Mouse (Mus musculus) layer of hippocampus, postnatal 36 days (tissue): ENCODE results near the gene Hadha. TPM values are rescaled to one million over a fixed set of nuclear protein-coding genes. Genes with fewer than 3 reads are reported as not detected.

Experiments
- DNase-seq, 2 experiments: peaks; one replicate each; pipeline ENCODE4 v3.0.0; 2022
- total RNA-seq, 2 experiments: library from RNA; stranded (reverse); gene quantifications; 2 replicates each; pipeline ENCODE4 v1.2.3; 2021

Hadha gene
- total RNA-seq, 2 experiments from 2014 or later = 72.2 to 74.2 TPM

DNA sequence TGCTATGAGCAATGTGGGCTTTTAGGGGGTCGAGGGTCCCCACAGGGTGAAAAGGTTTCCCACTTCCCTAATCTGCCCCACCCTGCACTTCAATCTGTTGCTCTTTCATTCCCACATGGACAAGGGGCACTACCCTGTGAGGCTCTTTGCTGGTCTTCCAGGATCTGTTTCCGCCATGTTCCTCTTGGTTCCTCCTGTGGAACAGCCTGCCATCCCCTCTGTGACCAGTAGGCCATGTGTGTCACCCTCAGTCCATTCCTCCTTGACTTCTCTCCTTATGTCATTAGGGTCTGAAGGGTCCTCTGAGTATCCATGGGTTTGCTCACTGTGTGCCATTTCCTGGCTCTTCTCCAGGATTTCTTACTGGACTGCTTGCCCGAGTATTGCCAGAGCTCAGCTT, 43.2 kb downstream of the Hadha start:
- no peak for DNase-seq

DNA sequence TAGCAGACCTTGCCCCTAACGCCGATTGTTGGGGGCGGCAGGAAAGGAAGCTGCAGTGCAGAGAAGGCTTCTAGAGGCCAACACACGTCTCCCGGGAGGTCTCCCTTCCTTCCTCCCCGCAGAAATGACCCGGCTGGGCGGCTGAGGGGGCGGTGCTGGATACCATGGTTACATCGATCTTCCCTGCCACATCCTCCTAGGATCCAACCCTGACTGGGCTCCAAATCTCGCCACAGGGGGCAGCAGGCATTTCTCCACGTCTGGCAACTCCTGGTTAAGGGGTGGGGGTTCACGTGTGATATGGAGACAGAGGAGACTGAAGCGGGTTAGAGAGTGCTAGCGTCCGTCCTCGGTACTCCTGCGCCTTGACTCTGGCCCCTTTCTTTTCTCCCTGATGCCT, 43.8 kb downstream of the Hadha start:
- peak in 1 of 2 experiments; percentile 29 for DNase-seq

DNA sequence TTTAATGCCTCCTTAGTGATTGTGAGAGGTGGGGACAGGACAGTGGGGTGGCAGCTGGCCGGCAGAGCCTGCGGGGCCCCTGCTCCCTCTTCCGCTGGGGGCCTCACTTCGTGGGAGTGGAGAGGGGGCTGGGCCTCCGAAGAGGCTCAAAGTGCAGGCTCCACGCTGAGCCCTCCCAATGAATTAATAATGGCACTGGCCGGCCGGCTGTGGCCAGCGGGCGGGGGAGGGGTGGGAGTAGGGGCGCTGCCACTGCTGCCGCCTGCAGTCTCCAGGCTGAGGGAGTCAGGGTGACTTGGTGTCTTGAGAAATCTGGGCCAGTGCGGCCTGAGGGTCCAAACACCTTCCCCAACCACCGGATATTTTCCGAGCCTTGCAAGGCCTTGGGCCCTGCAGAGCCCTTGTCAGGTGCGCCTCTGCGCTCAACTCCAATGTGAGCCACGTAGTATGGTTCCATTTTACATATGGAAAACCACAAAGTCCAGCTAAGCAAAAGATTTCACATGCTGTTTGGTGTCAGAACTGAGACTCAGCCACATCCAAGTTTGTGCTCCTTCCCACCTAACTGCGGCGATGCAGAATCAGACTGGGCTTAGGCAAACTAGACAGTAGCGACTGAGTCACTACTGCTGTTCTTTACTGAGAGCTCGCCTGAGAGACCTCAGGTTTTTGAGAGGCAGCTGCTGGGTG, 44.4 kb downstream of the Hadha start:
- DNase-seq = no peak

DNA sequence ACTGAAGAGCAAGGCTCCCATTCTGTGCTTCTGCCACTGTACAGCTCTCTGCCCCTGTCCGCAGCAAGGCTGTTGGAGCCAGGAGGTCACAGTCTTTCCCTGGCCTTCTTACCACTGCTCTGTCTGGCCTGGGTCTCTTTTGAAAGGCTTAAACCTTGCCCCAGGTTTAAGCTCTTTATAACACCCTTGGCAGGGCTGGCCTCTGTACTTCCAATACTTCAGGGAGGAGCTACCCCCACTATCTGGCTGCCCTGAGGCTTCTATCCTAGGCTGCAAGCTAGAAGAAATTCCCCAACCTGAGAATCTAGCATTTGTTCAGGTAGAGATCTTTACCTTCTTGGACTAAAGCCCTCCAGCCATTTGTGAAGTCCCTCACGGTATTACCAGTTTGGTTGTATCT, 45.1 kb downstream of the Hadha start:
- no peak for DNase-seq

DNA sequence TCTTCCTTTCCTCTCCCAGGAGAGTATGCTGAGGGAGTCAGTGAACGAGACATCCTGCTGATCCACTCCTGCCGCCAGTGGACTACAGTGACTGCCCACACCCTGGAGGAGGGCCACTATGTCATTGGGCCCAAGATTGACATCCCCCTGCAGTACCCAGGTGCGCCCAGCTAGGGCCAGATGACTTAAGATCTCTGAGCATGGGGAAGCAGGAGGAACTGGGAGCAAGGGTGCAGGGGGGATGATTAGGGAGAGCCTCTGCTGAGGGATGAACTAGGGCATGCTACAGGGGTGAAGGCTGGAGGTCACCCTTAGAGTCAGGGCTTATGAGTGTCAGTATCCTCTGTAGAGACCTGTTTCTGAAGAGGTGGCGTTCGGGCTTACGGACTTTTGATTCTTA, 46.7 kb downstream of the Hadha start:
- DNase-seq = no peak

DNA sequence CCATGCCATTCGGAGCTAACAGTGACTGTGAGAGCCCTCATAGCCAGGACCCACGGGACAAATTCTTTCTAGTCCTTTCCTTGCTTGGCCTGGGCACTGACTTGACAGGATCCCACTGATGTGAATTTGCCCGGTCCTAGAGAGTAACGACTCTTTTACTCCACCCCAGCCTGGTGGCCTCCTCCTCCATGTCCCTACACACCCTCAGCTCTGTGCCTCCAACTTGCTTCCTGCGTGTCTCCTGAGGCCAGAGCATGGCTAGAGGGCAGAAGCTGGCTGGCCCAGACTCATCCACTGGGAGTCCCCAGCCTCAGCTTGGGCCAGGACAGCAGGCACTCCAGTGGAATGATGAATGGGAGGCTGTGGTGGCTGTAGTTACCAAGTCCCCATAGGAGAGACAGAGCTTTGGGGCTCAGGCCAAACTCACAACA, 47.3 kb downstream of the Hadha start:
- no peak for DNase-seq

DNA sequence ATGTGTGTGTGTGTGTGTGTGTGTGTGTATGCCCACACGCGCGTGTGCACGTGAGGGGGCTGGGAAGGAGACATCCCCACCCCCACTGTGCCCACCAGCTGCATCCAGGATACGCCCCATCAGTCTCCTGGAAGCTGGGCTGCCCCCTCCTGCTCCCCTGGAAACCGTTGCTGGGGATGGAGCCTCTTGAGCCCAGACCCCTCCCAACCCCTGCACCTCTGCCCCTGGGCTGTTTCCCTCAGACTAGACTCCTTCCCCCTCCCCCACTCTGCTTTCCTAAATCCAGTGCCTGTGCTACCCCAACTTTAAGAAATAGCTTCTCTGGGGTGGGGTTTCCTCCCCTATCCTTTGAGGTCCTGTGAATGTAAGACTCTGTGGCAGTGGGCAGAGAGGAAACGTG, 47.8 kb downstream of the Hadha start:
- DNase-seq = no peak

DNA sequence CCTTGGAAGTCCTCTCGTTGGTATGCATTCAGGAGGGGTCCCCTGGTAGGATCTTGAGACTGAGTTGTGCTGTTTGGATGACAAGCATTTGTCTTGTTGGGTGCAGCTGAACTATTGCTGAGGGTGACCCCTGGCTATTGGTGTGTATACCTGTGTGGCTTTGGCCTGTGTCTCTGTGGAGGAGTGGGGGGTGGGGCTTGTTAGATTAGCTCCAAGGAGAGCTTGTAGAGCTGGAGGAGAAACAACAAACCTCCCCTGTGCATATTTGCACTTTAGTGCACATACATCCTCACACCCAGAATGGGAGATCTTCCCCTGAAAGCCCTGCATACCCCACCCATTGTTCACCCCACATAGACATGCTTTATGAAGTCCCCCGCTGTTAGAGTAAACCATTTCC, 48.2 kb downstream of the Hadha start:
- DNase-seq = no peak

DNA sequence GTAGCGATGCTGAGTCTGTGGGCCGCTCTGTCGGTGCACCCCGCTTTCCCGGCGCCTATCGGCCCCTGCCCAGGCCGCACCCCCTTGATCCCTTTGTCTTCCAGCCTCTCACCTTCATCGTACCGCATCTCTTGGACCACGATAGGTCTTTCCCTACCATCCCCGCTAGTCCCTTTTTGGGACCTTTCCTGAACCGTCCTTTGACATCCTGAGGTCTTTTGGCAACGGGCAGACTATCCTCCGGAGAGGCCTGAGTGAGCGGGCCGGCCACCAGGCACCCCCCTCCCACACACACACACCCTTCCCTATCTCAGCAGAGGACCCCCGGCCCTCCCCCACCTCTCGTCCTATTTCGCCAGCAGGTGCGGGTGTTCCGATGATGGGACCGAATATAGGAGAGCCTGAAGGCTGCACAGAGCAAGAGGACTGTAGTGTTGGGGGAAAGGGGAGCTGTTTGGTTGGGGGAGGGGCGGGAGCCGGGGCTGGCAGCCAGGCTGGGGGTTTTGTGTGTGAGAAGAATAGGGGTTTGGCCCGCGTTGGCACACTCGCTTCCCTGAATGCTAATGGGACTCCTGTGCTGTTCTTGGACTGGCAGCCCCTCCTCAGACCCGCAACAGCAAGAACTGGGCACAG, 49.2 kb downstream of the Hadha start, which contains the start of gene 3110082J24Rik:
TSS of gene 3110082J24Rik (minus strand) at position 419 of the 633 bp plus-strand sequence.
- DNase-seq = no peak

DNA sequence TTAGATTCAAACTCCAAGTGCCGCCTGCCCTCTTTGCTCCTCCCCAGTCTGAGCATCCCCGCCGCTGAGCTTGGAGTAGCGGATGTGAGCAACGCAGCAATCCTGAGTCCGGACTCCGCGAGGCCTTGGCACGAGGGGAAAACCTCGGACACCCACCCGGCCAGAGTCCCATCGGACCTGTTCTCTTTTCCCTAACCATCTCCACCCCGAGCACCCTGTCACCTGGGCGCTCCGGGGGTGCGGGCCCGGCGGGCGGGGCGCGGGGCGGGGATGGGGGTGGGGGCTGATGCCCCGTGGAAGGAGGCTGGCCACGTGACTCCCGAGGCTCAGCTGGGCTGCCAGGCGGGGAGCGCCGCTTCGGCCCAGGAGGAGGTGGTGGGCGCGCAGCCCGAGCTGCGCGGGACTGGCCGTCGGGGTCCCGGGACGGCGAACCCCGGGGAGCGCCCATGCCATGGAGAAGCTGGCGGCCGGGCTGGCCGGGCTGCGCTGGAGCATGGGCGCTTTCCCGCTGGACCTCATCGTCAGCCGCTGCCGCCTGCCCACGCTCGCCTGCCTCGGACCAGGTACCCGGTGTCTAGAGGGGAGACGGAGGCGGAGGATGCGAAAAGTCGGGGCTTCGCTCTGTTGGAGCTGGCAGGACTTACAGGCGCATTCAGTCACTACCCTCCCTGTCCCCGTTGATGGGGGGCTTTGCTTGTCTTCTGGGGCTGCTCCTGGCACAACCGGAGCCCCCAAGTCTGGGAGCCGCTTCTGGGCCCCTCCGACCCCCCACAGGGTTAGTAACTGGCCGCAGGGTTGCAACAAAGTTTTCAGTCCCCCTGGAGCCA, 49.9 kb downstream of the Hadha start, which contains the start of gene Garem2:
TSS of gene Garem2 (plus strand) at position 321 of the 827 bp plus-strand sequence.
- DNase-seq = no peak

DNA sequence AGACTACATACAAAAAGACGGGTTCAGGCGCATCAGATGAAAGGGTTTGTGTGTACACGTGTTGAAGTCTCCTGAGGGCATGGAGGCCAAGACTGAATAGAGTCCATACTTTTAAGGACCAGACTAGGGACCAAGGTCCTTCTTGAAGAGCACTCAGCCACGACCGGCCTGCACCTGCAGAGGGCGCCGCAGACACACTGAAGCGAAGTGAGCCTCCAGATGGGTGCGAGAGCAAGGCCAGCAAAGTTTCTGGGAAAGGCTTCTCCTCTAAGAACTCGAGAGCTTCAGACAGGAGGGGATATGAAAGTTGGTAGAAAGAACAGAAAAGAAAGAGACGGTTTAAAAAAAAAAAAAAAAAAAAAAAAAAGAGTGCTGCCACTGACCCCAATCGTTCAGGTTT, 50.6 kb downstream of the Hadha start:
- DNase-seq = peak in 1 of 2 experiments; percentile 56

DNA sequence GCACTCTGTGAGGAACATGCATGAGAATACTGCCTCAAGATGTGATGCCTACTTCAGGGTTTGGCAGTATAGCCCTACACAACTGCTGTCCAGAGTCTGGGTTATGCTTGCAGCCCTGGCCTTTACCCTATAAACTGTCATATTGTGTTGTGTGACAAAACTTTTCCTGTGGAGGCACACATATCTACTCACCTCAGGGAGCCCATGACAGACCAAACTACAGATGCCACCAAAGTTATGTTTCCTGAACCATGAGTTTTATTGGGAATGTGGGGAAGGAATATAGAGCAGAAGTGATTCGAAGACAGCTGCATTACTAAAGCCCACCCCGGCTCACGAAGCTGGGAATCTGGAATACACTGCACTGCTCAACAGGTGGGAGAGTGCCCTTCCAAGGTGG, 51.6 kb downstream of the Hadha start:
- DNase-seq = no peak

DNA sequence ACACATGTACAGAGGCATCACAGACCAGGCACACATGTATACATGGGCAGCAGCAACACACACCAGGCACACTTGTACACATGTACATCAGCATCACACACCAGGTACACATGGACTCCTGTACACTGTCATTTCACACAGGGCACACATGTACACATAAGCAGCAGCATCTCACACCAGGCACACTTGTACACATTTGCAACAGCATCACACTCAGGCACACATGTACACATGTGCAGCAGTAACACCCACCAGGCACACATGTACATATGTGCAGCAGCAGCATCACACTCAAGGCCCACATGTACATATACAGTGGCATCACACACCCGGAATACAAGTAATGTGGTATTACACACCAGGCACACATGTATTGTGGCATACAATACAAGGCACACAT, 56.7 kb downstream of the Hadha start:
- DNase-seq = no peak

DNA sequence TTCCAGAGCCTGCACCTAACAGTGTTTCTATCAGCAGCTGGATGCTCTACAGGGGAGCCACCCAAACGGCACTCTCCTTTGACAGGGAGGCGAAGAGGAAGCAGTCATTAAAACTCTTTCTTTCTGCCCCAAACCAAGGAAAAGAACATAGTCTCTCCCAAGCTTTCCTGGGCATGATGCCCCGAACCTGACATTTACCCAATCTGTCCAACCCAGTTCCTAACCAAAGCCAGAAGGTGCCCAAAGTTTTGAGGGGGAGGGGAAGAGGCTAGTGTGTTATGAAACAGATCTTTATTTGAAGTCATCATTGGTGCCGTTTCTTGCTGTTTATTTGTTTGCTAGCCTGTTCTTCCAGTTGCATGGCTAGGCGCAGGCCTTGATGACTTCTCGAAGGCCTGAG, 59.2 kb downstream of the Hadha start:
- no peak for DNase-seq

DNA sequence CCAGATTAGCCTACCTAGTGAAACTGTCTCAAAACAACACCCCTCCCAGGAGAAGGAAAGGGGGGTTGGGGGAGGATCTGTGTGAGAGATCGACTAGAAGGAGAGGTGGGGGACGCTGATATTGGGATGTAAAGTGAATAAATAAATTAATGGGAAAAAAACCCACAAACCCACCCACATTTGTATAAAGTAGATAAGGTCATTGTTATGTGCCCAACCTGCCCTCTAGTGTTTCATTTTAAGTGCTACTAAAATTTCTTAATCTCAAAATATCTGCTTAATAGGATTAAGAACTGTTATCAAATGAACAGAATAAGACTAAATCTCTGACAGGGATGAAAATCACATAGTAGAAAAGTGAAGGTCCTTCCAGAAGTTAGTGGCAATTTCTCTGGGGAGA, 60.6 kb downstream of the Hadha start:
- DNase-seq = no peak

DNA sequence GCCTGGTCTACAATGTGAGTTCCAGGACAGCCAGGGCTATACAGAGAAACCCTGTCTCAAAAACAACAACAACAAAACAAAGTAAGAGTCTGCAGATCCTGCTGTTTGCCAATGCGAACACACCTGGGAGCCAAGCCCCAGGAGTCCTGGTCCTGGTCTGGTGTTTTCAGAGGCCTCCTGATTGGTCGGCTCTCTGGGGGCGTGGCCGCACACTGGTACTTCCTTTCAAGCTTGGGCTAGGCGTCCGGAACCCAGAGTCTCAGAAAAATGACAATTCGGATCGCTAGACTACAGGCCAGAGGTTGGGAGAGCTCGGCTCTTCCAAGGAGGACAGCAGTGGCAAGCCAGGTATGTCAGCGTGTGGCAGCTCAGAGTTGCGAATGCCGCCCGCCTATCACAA, 62.3 kb downstream of the Hadha start:
- DNase-seq = no peak

DNA sequence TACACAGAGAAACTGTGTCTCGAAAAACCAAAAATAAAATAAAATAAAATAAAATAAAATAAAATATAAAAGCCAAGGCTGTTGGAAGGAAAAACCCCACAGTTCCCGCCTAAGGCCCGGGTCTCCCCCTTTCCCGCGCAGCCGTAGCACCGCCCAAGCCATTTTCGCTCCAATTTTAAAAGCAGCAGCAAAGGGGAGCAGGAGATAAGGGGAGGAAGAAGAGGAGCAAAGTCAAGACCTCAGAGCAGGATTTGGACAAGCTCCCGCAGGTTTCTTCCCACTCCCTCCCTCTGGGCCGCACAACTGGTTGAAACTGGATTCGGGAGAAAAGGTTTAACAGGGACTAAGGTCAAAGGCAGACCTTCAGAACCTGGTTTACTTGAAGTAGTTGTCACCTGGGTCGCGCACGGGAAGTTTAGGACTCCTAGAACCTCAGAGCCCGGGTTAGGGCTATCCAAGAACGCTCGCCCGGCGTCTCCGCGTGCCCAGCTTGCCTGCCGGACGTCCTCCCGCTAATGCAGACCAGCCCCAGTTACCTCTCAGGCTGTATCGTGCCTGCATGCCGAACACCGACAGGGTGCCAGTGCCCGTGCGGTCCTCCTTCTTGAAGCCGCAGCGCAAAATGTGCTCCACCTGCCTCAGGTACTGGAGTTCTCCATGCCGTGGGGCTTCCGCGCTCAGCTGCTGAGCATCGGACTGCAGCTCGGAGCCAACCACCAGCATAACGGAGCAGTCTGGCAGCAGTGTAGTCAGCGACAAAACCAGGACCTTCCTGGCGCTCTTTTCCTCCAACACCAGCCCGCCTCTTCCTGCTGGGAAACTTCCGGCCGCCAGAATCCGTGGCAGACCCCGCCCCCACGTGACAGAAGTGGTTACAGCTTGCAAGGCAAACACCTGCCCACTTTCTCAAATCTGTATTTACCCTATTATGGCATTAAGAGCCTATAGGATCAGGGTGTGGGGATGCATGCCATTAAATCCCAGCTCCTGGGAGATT, 81.8 kb downstream of the Hadha start, which contains the start of gene Tyms:
TSS of gene Tyms (minus strand) at position 793 of the 997 bp plus-strand sequence.
- DNase-seq = peak; percentile 62 to 68

DNA sequence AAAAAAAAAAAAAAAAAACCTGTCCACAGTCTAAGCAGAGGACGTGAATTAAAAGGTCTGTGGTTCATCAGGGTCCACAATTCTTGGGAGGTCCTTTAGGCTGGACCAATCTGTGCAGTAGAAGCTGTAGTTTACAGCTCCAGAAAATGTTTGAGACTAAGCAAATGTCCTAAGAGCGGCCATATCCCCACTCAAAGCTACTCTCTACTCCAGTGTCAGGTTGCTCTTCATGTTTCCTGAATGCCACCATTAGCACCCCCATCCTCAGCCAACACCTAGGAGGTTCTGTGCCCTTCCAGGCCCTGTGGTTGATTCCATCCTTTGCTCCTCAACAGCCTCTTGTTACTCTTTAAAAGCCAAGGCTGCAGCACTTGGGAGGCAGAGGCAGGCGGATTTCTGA, 82.6 kb downstream of the Hadha start:
- no peak for DNase-seq

DNA sequence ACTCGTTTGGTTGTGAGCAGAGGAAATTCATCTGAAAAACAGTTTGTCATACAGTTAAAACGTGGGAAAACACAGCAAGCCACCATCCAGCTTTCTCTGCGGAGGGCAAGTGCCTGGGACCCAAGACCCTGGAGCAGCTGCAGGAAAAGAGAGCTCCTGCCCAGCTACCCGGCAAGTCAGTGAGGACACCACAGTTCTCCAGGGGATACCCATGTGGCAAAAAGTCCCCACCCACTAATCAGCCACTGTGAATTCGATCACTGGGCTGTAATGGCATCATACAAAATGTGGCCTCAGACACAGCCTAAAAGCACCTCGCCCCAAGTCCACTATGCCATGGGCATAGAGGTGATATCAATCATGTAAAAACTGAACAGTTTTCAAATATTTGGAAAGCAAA, 83.3 kb downstream of the Hadha start:
- no peak for DNase-seq
